Mouse (Mus musculus) midbrain, embryonic 14.5 days (tissue): ENCODE data around the gene Odf4. TPM values are rescaled to one million over a fixed set of nuclear protein-coding genes. Genes with fewer than 3 reads are reported as not detected.
"Not testable (repeated sequence)": the region's sequence is repeated elsewhere in the genome, so short reads cannot be mapped to it uniquely, and the experiment has no call there.

Source experiments
- ATAC-seq: fragments of 200-750 bp; cut with Nextera tagmentation; 2 replicates; pipeline ENCODE4 v1.8.0; 2017; ENCODE audit warnings: moderate number of reproducible peaks, moderate library complexity; ENCODE audit not compliant: low FRiP score, low TSS enrichment
- DNase-seq: peaks from one replicate; pipeline ENCODE4 v3.0.0-alpha.2; 2015
- H3K27ac ChIP-seq: fragments of 300-500 bp; sonication (generic); replicated peaks from 2 replicates; pipeline ENCODE4 v1.5.1; 2014; ENCODE audit warnings: mild to moderate bottlenecking, low read depth, low read length, moderate library complexity
- H3K27me3 ChIP-seq: fragments of 300-500 bp; sonication (generic); 2 replicates; pipeline ENCODE4 v1.6.1; 2014; ENCODE audit warnings: low read length, control low read depth, mixed read lengths; ENCODE audit not compliant: control insufficient read depth, insufficient read depth
- H3K36me3 ChIP-seq: fragments of 300-500 bp; sonication (generic); 2 replicates; pipeline ENCODE4 v1.6.1; 2014; ENCODE audit warnings: low read length, control low read depth; ENCODE audit not compliant: control insufficient read depth, insufficient read depth
- H3K4me1 ChIP-seq: fragments of 300-500 bp; sonication (generic); 2 replicates; pipeline ENCODE4 v1.6.1; 2014; ENCODE audit warnings: mild to moderate bottlenecking, antibody characterized with exemption, low read length, control low read depth; ENCODE audit not compliant: control insufficient read depth, insufficient read depth
- H3K4me2 ChIP-seq: fragments of 300-500 bp; sonication (generic); 2 replicates; pipeline ENCODE4 v1.6.1; 2014; ENCODE audit warnings: mild to moderate bottlenecking, low read length, moderate library complexity
- H3K4me3 ChIP-seq: fragments of 300-500 bp; sonication (generic); replicated peaks from 2 replicates; pipeline ENCODE4 v1.5.1; 2014; ENCODE audit warnings: low read depth, low read length
- H3K9ac ChIP-seq: fragments of 300-500 bp; sonication (generic); replicated peaks from 2 replicates; pipeline ENCODE4 v1.6.1; 2014; ENCODE audit warnings: mild to moderate bottlenecking, low read length, moderate library complexity
- H3K9me3 ChIP-seq: fragments of 300-500 bp; sonication (generic); 2 replicates; pipeline ENCODE4 v1.6.1; 2016; ENCODE audit warnings: low read length, control low read depth, mixed read lengths; ENCODE audit not compliant: control insufficient read depth
- WGBS: fragments of 180-500 bp; shearing (Covaris S2); extraction: QIAGEN DNeasy Blood & Tissue Kit; methylation state at CpG from one replicate; pipeline ENCODE4 v1.1.7; 2014; 5-methylcytosine and 5-hydroxymethylcytosine counted together
- polyA plus RNA-seq: library from polyadenylated mRNA; unstranded; fragments of >200 nt; fragmentation: Nextera tagmentation; extraction: Ambion mirVana; gene quantifications from 2 replicates; pipeline ENCODE4 v1.2.1, GENCODE M21; 2014

Gene Odf4
- polyA plus RNA-seq, 1 experiment from 2014 or later, result 0.53 TPM

GRCm38 (mm10) chr11:68966554-68966953, 39.7 kb upstream of the Odf4 start:
- ATAC-seq (no peak), DNase-seq (no peak)
- Histone ChIP-seq H3K4me2 (no peak overlapping the region), H3K27me3 (no peaks in the 10 kb centered on the region), H3K4me1 (0 out of 2 replicates have a peak, but pooled peaks cover 3% of the 10 kb centered on the region), H3K9me3 (no peaks in the 10 kb centered on the region), H3K27ac (no peak overlapping the region), H3K4me3 (no peak overlapping the region), H3K9ac (no peak overlapping the region), H3K36me3 (no peaks in the 10 kb centered on the region)
- WGBS, result 62% methylated on average over 1 of the region's 1 CpGs

- no peak overlapping the region for H3K27ac ChIP-seq
- H3K4me1 ChIP-seq, result 0 out of 2 replicates have a peak, but pooled peaks cover 3% of the 10 kb centered on the region
- DNase-seq, result peak; percentile 81
- no peak overlapping the region for H3K4me3 ChIP-seq
- ATAC-seq, result no peak
- H3K9me3 ChIP-seq, result no peaks in the 10 kb centered on the region
- no peaks in the 10 kb centered on the region for H3K36me3 ChIP-seq
- H3K27me3 ChIP-seq, result no peaks in the 10 kb centered on the region
- WGBS, result 31% methylated on average over 3 of the region's 3 CpGs
- no peak overlapping the region for H3K4me2 ChIP-seq
- H3K9ac ChIP-seq, result no peak overlapping the region
These were observed 39.0 kb upstream of the Odf4 start for GRCm38 (mm10) chr11:68965845-68966244.

DNA sequence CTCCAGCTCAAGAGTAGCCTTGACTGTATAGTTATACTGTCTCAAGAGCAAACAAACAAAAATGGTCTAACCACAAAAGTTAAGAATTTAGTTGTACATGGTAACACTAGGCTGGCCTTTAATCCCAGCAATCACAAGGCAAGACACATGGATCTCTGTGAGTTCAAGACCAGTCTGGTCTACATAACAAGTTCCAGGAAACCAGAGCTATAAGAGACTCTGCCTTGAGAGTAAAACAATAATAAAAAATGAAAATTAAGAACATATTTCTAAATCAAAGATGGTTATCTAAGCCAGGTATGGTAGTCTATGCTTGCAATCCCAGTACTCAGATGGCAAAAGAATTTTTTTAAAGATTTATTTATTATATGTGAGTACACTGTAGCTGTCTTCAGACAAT, 38.2 kb upstream of the Odf4 start:
- Histone ChIP-seq H3K4me3 (no peak overlapping the region), H3K9me3 (no peaks in the 10 kb centered on the region), H3K4me2 (no peak overlapping the region), H3K9ac (no peak overlapping the region), H3K4me1 (0 out of 2 replicates have a peak, but pooled peaks cover 3% of the 10 kb centered on the region), H3K27ac (no peak overlapping the region), H3K36me3 (no peaks in the 10 kb centered on the region), H3K27me3 (no peaks in the 10 kb centered on the region)
- no peak for DNase-seq
- ATAC-seq, result no peak

DNA sequence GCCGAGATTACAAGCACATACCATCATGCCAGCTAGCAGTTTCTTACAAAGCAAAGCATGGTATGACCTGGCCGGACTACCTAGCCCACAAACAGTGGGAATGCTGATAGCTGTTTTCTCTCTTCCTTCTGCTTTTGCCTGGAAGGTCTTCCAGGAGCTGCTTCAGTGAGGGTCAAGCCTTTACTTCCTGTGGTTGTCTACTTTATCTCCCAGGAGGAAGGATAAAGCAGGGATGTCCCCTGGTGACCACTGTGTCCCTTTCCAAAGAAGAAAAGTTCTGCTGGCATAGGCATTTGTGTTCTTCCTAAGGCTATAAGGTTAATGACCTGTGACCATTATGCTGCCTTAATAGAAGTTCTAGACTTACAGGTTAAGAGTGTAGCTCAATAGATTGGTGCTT, 36.5 kb upstream of the Odf4 start:
- no peak overlapping the region for H3K27ac ChIP-seq
- no peak overlapping the region for H3K4me2 ChIP-seq
- no peak for DNase-seq
- ATAC-seq, result no peak
- H3K27me3 ChIP-seq, result no peaks in the 10 kb centered on the region
- H3K4me3 ChIP-seq, result no peak overlapping the region
- 88% methylated on average over 2 of the region's 2 CpGs for WGBS
- H3K36me3 ChIP-seq, result no peaks in the 10 kb centered on the region
- H3K4me1 ChIP-seq, result 0 out of 2 replicates have a peak, but pooled peaks cover 3% of the 10 kb centered on the region
- no peaks in the 10 kb centered on the region for H3K9me3 ChIP-seq
- H3K9ac ChIP-seq, result no peak overlapping the region

DNA sequence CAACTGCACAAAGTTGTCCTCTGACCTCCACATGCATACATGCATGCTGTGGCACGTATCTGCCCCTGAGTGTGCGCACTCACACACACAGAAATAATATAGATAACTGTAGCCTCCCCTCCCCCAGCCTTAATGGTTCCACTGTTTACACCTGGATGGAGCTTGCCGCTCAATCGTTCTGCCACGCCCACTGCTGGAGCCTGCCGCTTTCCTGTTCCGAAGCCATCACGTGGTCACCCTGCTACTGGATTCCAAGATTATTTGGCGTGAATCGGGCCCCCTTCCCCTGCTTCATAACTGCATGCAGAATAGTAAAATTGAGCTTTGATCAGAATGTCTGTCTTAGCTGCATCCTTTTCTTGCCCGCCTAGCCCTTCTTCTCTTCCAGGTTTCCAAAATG, 35.3 kb upstream of the Odf4 start:
- not testable (repeated sequence) for H3K9me3 ChIP-seq, H3K36me3 ChIP-seq, H3K4me2 ChIP-seq, H3K4me3 ChIP-seq, H3K27me3 ChIP-seq, H3K9ac ChIP-seq, ATAC-seq, H3K27ac ChIP-seq, DNase-seq, H3K4me1 ChIP-seq
- WGBS, result 30% methylated on average over 11 of the region's 11 CpGs

DNA sequence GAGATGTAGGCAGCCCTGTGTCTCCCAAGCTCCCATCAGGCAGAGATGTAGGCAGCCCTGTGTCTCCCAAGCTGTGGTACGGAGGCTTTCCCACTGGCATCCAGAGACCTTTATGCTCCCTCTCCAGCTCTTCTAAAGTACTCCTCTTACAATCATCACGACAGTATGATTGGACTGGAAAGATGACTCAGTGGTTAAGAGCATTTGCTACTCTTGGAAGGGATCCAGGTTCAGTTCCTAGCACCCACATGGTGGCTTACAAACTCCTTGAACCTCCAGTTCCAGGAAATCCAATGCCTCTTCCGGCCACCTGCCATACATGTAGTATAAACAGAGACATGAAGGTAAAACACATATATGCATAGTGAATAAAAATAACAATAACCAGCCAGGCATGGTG, 34.7 kb upstream of the Odf4 start:
- Histone ChIP-seq H3K9ac (no peak overlapping the region), H3K27me3 (no peaks in the 10 kb centered on the region), H3K4me3 (no peak overlapping the region), H3K36me3 (no peaks in the 10 kb centered on the region), H3K9me3 (no peaks in the 10 kb centered on the region), H3K27ac (no peak overlapping the region), H3K4me1 (no peaks in the 10 kb centered on the region), H3K4me2 (no peak overlapping the region)
- no peak for DNase-seq
- ATAC-seq, result no peak
- WGBS, result 87% methylated on average over 3 of the region's 3 CpGs

- Histone ChIP-seq H3K4me3 (no peak overlapping the region), H3K4me1 (0 out of 2 replicates have a peak, but pooled peaks cover 8% of the 10 kb centered on the region), H3K9me3 (no peaks in the 10 kb centered on the region), H3K36me3 (no peaks in the 10 kb centered on the region), H3K4me2 (no peak overlapping the region), H3K27me3 (peaks cover 20% of the 10 kb centered on the region; the same call in 1 of the 2 replicates), H3K27ac (no peak overlapping the region), H3K9ac (no peak overlapping the region)
- WGBS, result 94% methylated on average over 1 of the region's 1 CpGs
- ATAC-seq (no peak), DNase-seq (no peak)
These were observed 31.1 kb upstream of the Odf4 start for GRCm38 (mm10) chr11:68957971-68958370.

DNA sequence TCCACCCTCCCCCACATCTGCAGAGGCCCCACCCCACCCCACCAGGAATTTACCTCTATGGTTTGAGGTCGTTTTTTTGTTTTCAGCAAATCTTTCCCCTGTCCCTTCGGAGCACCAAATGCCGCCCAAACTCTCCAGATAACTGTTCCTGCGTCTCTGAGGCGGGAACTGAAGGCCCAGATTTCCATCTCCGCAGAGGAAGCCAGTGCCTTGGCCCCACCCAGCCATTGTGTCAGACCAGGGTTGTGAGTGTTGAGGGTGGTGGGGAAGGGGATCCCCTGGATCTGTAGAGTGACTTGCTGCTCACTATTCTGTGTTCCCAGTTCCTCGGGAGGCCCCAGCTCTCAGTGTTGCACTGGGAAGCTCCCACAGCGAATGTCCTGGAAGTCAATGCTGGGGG, 30.4 kb upstream of the Odf4 start, which contains the start of gene Arhgef15:
TSS of gene Arhgef15 (minus strand) at position 173 of the 400 bp plus-strand sequence.
- WGBS, result 36% methylated on average over 8 of the region's 8 CpGs
- 0 out of 2 replicates have a peak, but pooled peaks cover 8% of the 10 kb centered on the region for H3K4me1 ChIP-seq
- no peak within 1 kb of the TSS for H3K4me2 ChIP-seq
- H3K27ac ChIP-seq, result no peak within 1 kb of the TSS
- H3K4me3 ChIP-seq, result no peak within 1 kb of the TSS
- H3K36me3 ChIP-seq, result no peaks in the 10 kb centered on the region
- DNase-seq, result no peak
- no peak within 1 kb of the TSS for H3K9ac ChIP-seq
- no peaks in the 10 kb centered on the region for H3K9me3 ChIP-seq
- peaks cover 20% of the 10 kb centered on the region; the same call in 1 of the 2 replicates for H3K27me3 ChIP-seq
- no peak for ATAC-seq

DNA sequence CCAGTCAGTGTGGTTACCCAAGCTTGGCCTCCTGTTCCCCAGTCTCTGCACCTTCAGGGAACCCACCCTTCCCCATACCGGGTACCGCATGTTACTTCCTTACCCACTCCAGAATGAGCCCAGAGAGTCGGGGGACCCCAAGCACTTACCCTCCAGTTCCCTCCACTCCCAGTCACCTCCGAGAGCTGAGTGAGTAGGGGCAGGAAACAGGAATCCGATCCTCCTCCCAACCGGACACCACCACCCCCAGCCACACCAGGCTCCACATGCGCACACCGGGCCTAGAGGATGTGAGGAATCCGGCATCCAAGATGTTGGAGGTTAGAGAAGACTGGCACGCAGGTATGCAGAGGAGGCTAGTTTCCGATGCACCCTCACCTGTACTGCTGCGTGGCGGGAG, 29.8 kb upstream of the Odf4 start:
- no peak overlapping the region for H3K4me2 ChIP-seq
- 0 out of 2 replicates have a peak, but pooled peaks cover 8% of the 10 kb centered on the region for H3K4me1 ChIP-seq
- WGBS, result 38% methylated on average over 13 of the region's 13 CpGs
- no peak overlapping the region for H3K9ac ChIP-seq
- no peak for DNase-seq
- no peak overlapping the region for H3K4me3 ChIP-seq
- H3K27ac ChIP-seq, result no peak overlapping the region
- H3K27me3 ChIP-seq, result peaks cover 20% of the 10 kb centered on the region; the same call in 1 of the 2 replicates
- H3K36me3 ChIP-seq, result no peaks in the 10 kb centered on the region
- ATAC-seq, result no peak
- no peaks in the 10 kb centered on the region for H3K9me3 ChIP-seq
